Mouse (Mus musculus) C2C12 (cell line): ENCODE results near the gene Arhgap19.

Experiments used
- CTCF ChIP-seq: IDR thresholded peaks from one replicate; pipeline ENCODE4 v1.5.1; 2011; ENCODE audit not compliant: control insufficient read depth, insufficient read depth, insufficient read length
- MYOG ChIP-seq: IDR thresholded peaks from one replicate; pipeline ENCODE4 v1.6.1; 2011; ENCODE audit not compliant: control insufficient read depth, insufficient read length; ENCODE audit errors: extremely low read depth

DNA sequence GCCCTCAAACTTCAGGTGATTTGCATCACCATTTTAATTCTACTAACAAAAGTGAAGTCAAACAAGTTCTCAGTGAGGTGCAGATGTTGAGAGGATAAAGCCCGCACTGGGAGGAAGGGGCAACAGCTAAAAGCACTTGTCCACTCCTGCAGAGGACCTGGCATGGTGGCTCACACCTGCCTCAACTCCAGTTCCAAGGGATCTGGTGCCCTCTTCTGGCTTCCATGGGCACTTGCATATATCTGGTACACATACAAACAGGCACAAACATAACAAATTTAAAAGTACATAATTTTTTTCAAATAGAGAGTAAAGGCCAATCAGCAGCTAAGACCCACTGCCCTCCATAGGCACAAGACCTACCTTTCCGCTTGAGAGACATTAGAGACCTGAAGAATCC lies 10.5 kb downstream of the Arhgap19 start:
- TF ChIP-seq CTCF (no peak), MYOG (no peak)
